8 mouse cellular contexts compared by ENCODE assay signal in the genomic region with DNA sequence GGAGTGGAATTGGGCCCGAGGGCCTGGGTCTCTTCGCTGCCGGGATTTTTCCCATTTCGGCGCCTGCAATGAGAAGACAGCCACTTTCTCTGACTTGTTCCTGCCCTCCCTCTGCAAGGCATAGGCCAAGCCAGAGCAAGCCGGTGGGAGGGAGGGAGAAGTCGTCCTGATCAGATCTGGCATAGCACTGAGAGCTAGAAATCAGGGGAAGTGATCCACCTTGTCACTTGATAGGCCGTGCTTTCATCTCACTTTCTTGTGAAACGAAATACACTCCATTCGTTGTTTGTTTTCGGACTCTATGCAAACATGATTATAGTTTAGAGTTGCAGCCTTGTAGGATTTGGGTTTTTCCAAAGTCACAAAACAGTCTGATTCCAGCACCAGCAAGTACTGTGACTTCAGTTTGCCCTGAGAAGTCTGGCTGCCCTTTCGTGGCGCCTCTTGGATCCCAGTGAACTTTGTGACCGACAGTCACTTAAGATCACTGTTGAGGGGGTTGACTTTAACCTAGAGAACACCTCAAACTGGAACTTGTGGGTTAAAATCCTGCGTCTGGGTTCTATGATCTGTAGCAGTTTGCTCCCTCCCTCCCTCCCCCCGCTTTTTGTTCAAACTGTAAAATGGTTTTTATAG. TPM values are rescaled to one million over a fixed set of nuclear protein-coding genes. Genes with fewer than 3 reads are reported as not detected.
DNase-seq lines count a peak whose midpoint lies in the region; ATAC-seq and TF ChIP-seq lines count a peak whose summit lies in the region.

No protein-coding gene starts in this region.

- peak overlapping the region; percentile 83 for H3K4me3 ChIP-seq in spleen, adult 2 months (ENCODE audit: extremely low read depth, insufficient read depth, insufficient read length)
- peak overlapping the region; percentile 71 for H3K4me3 ChIP-seq in limb, embryonic 14.5 days (replicated peaks; ENCODE audit: low read length)
- peak overlapping the region; percentile 74 for H3K4me3 ChIP-seq in stomach, embryonic 16.5 days (replicated peaks; ENCODE audit: low read length)

- TF ChIP-seq POLR2A in spleen, adult 2 months (IDR thresholded peaks at IDR 0.05; ENCODE audit: low read depth, low read length) = no peak
- no peak for TF ChIP-seq POLR2A in limb, embryonic 14.5 days (IDR thresholded peaks at IDR 0.05; ENCODE audit: borderline replicate concordance, extremely low read depth, insufficient read depth, insufficient read length)

- H3K4me2 ChIP-seq in limb, embryonic 14.5 days (replicated peaks; ENCODE audit: low read depth, low read length, severe bottlenecking) = peak overlapping the region; percentile 82
- H3K4me2 ChIP-seq in stomach, embryonic 16.5 days (ENCODE audit: low read depth, low read length) = peak overlapping the region; percentile 92

- peak; percentile 1; the same call in 1 of the 2 replicates for ATAC-seq in cerebellum, adult (ENCODE audit: insufficient number of reproducible peaks, low FRiP score, low TSS enrichment)
- peak; percentile 46 for ATAC-seq in limb, embryonic 14.5 days (ENCODE audit: low FRiP score, low read depth)
- peak; percentile 54; the same call in 1 of the 2 replicates for ATAC-seq in stomach, embryonic 16.5 days (ENCODE audit: insufficient read depth, low FRiP score)

- peak overlapping the region; percentile 89 for H3K9ac ChIP-seq in limb, embryonic 14.5 days (ENCODE audit: low read depth, low read length, severe bottlenecking)
- H3K9ac ChIP-seq in stomach, embryonic 16.5 days (ENCODE audit: low read length) = peak overlapping the region; percentile 88

- peaks cover 2% of the 10 kb centered on the region; the same call in 1 of the 2 replicates for H3K4me1 ChIP-seq in spleen, adult 2 months (ENCODE audit: control insufficient read depth, insufficient read depth, insufficient read length)
- peaks cover 11% of the 10 kb centered on the region for H3K4me1 ChIP-seq in limb, embryonic 14.5 days (ENCODE audit: control insufficient read depth, insufficient read depth, low read length)
- peaks cover 18% of the 10 kb centered on the region for H3K4me1 ChIP-seq in stomach, embryonic 16.5 days (ENCODE audit: control insufficient read depth, insufficient read depth, low read length)

- no peaks in the 10 kb centered on the region for H3K27me3 ChIP-seq in spleen, adult 2 months (ENCODE audit: control insufficient read depth, insufficient read depth, low read length)
- H3K27me3 ChIP-seq in limb, embryonic 14.5 days (ENCODE audit: control insufficient read depth, insufficient read depth, low read length) = no peaks in the 10 kb centered on the region
- no peaks in the 10 kb centered on the region for H3K27me3 ChIP-seq in stomach, embryonic 16.5 days (ENCODE audit: control insufficient read depth, insufficient read depth, low read length)

- TF ChIP-seq CTCF in spleen, adult 2 months (IDR thresholded peaks at IDR 0.05; ENCODE audit: extremely low read depth, insufficient read depth, insufficient read length, insufficient replicate concordance) = no peak

- no peak for DNase-seq in cerebellum, postnatal 36 days
- no peak for DNase-seq in spleen, adult 2 months (ENCODE audit: low read depth in 1 of 2, low spot score in 2 of 2)
- no peak for DNase-seq in spleen, postnatal 4 days (ENCODE audit: low spot score in 2 of 2)
- DNase-seq in limb, embryonic 14.5 days (ENCODE audit: low spot score) = no peak
- DNase-seq in left cerebral cortex, postnatal 10 days (ENCODE audit: extremely low spot score in 1 of 2, low spot score in 2 of 2) = no peak
- no peak for DNase-seq in T-cell, adult 2 months (ENCODE audit: low spot score)

- WGBS in spleen, adult 2 months = 4% methylated on average over 16 of the region's 16 CpGs
- WGBS in limb, embryonic 14.5 days = 13% methylated on average over 16 of the region's 16 CpGs
- WGBS in stomach, embryonic 16.5 days = 8% methylated on average over 16 of the region's 16 CpGs

- no peaks in the 10 kb centered on the region for H3K9me3 ChIP-seq in limb, embryonic 14.5 days (ENCODE audit: control insufficient read depth, low read length)
- H3K9me3 ChIP-seq in stomach, embryonic 16.5 days (replicated peaks; ENCODE audit: control insufficient read depth, low read length) = no peaks in the 10 kb centered on the region

- intact Hi-C loops in left cerebral cortex, postnatal 10 days (cut with DNase I) = no loop called here

- H3K36me3 ChIP-seq in spleen, adult 2 months (ENCODE audit: control insufficient read depth, insufficient read depth, low read length) = peaks cover 23% of the 10 kb centered on the region
- H3K36me3 ChIP-seq in limb, embryonic 14.5 days (ENCODE audit: control insufficient read depth, insufficient read depth, low read length) = peaks cover 51% of the 10 kb centered on the region
- peaks cover 32% of the 10 kb centered on the region for H3K36me3 ChIP-seq in stomach, embryonic 16.5 days (ENCODE audit: control insufficient read depth, insufficient read depth, low read length)

- H3K27ac ChIP-seq in spleen, adult 2 months (ENCODE audit: insufficient read depth, low read length) = peak overlapping the region; percentile 84
- peak overlapping the region; percentile 81 for H3K27ac ChIP-seq in limb, embryonic 14.5 days (replicated peaks; ENCODE audit: low read depth, low read length)
- H3K27ac ChIP-seq in stomach, embryonic 16.5 days (ENCODE audit: low read length) = peak overlapping the region; percentile 89

RNA-seq across cellular contexts. Expression of gene Arhgap1, which starts 0.8 kb away (rescaled TPM):
- polyA plus RNA-seq in spleen, adult 2 months (2012; rRNA removed) = 66.7 and 76.9 TPM in 2 replicates
- polyA plus RNA-seq in limb, embryonic 14.5 days (2012; rRNA removed) = 105 and 126 TPM in 2 replicates
- polyA plus RNA-seq in limb, embryonic 14.5 days (2014; fragmentation: Nextera tagmentation; extraction: Ambion mirVana) = 121 and 125 TPM in 2 replicates
- polyA plus RNA-seq in stomach, embryonic 16.5 days (2015; fragmentation: Nextera tagmentation; extraction: Ambion mirVana) = 144 and 157 TPM in 2 replicates
- 10 to 100 TPM; 80.2 to 81.5 TPM for total RNA-seq in left cerebral cortex, postnatal 10 days (2021)

RNA-seq across cellular contexts. Expression of gene Zfp408, which starts 0.9 kb away (rescaled TPM):
- 13.3 and 17.4 TPM in 2 replicates for polyA plus RNA-seq in spleen, adult 2 months (2012; rRNA removed)
- 29.8 and 34.8 TPM in 2 replicates for polyA plus RNA-seq in limb, embryonic 14.5 days (2012; rRNA removed)
- 5.7 and 7.9 TPM in 2 replicates for polyA plus RNA-seq in limb, embryonic 14.5 days (2014; fragmentation: Nextera tagmentation; extraction: Ambion mirVana)
- 10.3 and 11.3 TPM in 2 replicates for polyA plus RNA-seq in stomach, embryonic 16.5 days (2015; fragmentation: Nextera tagmentation; extraction: Ambion mirVana)
- total RNA-seq in left cerebral cortex, postnatal 10 days (2021) = 10 to 100 TPM; 16.7 to 17.6 TPM

RNA-seq across cellular contexts. Expression of gene F2, which starts 14.3 kb away (rescaled TPM):
- 0.30 and 0.36 TPM in 2 replicates for polyA plus RNA-seq in spleen, adult 2 months (2012; rRNA removed)
- polyA plus RNA-seq in limb, embryonic 14.5 days (2012; rRNA removed) = 1.7 TPM in 2 replicates
- polyA plus RNA-seq in limb, embryonic 14.5 days (2014; fragmentation: Nextera tagmentation; extraction: Ambion mirVana) = 0.95 and 1.3 TPM in 2 replicates
- polyA plus RNA-seq in stomach, embryonic 16.5 days (2015; fragmentation: Nextera tagmentation; extraction: Ambion mirVana) = 14.2 and 17.4 TPM in 2 replicates
- total RNA-seq in left cerebral cortex, postnatal 10 days (2021) = under 1 TPM; 0.14 to 0.19 TPM

RNA-seq across cellular contexts. Expression of gene Atg13, which starts 59.9 kb away (rescaled TPM):
- 16.7 and 20.4 TPM in 2 replicates for polyA plus RNA-seq in spleen, adult 2 months (2012; rRNA removed)
- 32.4 and 36.6 TPM in 2 replicates for polyA plus RNA-seq in limb, embryonic 14.5 days (2012; rRNA removed)
- 30.8 and 33.2 TPM in 2 replicates for polyA plus RNA-seq in limb, embryonic 14.5 days (2014; fragmentation: Nextera tagmentation; extraction: Ambion mirVana)
- polyA plus RNA-seq in stomach, embryonic 16.5 days (2015; fragmentation: Nextera tagmentation; extraction: Ambion mirVana) = 27.6 and 29.6 TPM in 2 replicates
- 10 to 100 TPM; 55.8 to 59.3 TPM for total RNA-seq in left cerebral cortex, postnatal 10 days (2021)

Comparison
In these comparisons a context has a peak if more than half of its experiments do, and no peak if none do; other contexts are left out.
1. ATAC-seq: peak in every context shown above with its lines; median percentile 54 in stomach, embryonic 16.5 days; 46 in limb, embryonic 14.5 days; 1 in cerebellum, adult.